Mouse (Mus musculus): ENCODE data around the gene Atp11a. TPM values are rescaled to one million over a fixed set of nuclear protein-coding genes. Genes with fewer than 3 reads are reported as not detected.

Gene Atp11a
- polyA plus RNA-seq, 1 experiment from 2014 or later, result 1.6 TPM

GRCm38 (mm10) chr8:12787427-12787826 is 30.6 kb downstream of the Atp11a start:
- peaks cover 33% of the 10 kb centered on the region for H3K27me3 ChIP-seq
- no peak overlapping the region for H3K4me2 ChIP-seq
- no peak for ATAC-seq (ENCODE audit: insufficient read depth)
- no peaks in the 10 kb centered on the region for H3K36me3 ChIP-seq (replicated peaks)
- 38% methylated on average over 8 of the region's 8 CpGs for WGBS (ENCODE audit: insufficient replicate concordance)
- no peaks in the 10 kb centered on the region for H3K4me1 ChIP-seq (replicated peaks)
- no peaks in the 10 kb centered on the region for H3K9me3 ChIP-seq (replicated peaks)
- no peak overlapping the region for H3K27ac ChIP-seq (replicated peaks)
- no peak overlapping the region for H3K4me3 ChIP-seq (replicated peaks)
- no peak overlapping the region for H3K9ac ChIP-seq

GRCm38 (mm10) chr8:12788695-12789094 is 31.9 kb downstream of the Atp11a start:
- Histone ChIP-seq H3K4me2 (no peak overlapping the region), H3K4me3 (replicated peaks) (no peak overlapping the region), H3K4me1 (replicated peaks) (no peaks in the 10 kb centered on the region), H3K27ac (replicated peaks) (no peak overlapping the region), H3K9me3 (replicated peaks) (no peaks in the 10 kb centered on the region), H3K27me3 (peaks cover 42% of the 10 kb centered on the region), H3K9ac (no peak overlapping the region), H3K36me3 (replicated peaks) (no peaks in the 10 kb centered on the region)
- 73% methylated on average over 9 of the region's 9 CpGs for WGBS (ENCODE audit: insufficient replicate concordance)
- no peak for ATAC-seq (ENCODE audit: insufficient read depth)

GRCm38 (mm10) chr8:12795011-12795671 is 38.3 kb downstream of the Atp11a start:
- no peaks in the 10 kb centered on the region for H3K36me3 ChIP-seq (replicated peaks)
- ATAC-seq (ENCODE audit: insufficient read depth), result no peak
- no peaks in the 10 kb centered on the region for H3K9me3 ChIP-seq (replicated peaks)
- 67% methylated on average over 5 of the region's 5 CpGs for WGBS (ENCODE audit: insufficient replicate concordance)
- H3K27ac ChIP-seq (replicated peaks), result no peak overlapping the region
- no peak overlapping the region for H3K4me2 ChIP-seq
- no peak overlapping the region for H3K4me3 ChIP-seq (replicated peaks)
- no peaks in the 10 kb centered on the region for H3K4me1 ChIP-seq (replicated peaks)
- H3K27me3 ChIP-seq, result peaks cover 15% of the 10 kb centered on the region
- no peak overlapping the region for H3K9ac ChIP-seq

- Histone ChIP-seq H3K4me1 (replicated peaks) (no peaks in the 10 kb centered on the region), H3K9ac (no peak overlapping the region), H3K27ac (replicated peaks) (no peak overlapping the region), H3K9me3 (replicated peaks) (no peaks in the 10 kb centered on the region), H3K27me3 (peaks cover 22% of the 10 kb centered on the region), H3K4me2 (no peak overlapping the region), H3K36me3 (replicated peaks) (no peaks in the 10 kb centered on the region), H3K4me3 (replicated peaks) (no peak overlapping the region)
- ATAC-seq (ENCODE audit: insufficient read depth), result no peak
- 58% methylated on average over 6 of the region's 6 CpGs for WGBS (ENCODE audit: insufficient replicate concordance)
Observed at GRCm38 (mm10) chr8:12799099-12799498, 42.3 kb downstream of the Atp11a start.

GRCm38 (mm10) chr8:12799832-12800231 is 43.0 kb downstream of the Atp11a start:
- 58% methylated on average over 6 of the region's 6 CpGs for WGBS (ENCODE audit: insufficient replicate concordance)

GRCm38 (mm10) chr8:12800246-12800645 is 43.4 kb downstream of the Atp11a start:
- no peak for ATAC-seq (ENCODE audit: insufficient read depth)
- no peak overlapping the region for H3K4me3 ChIP-seq (replicated peaks)
- no peak overlapping the region for H3K27ac ChIP-seq (replicated peaks)
- no peaks in the 10 kb centered on the region for H3K4me1 ChIP-seq (replicated peaks)
- no peaks in the 10 kb centered on the region for H3K9me3 ChIP-seq (replicated peaks)
- no peak overlapping the region for H3K9ac ChIP-seq
- WGBS (ENCODE audit: insufficient replicate concordance), result 38% methylated on average over 2 of the region's 2 CpGs
- peaks cover 22% of the 10 kb centered on the region for H3K27me3 ChIP-seq
- H3K4me2 ChIP-seq, result no peak overlapping the region
- no peaks in the 10 kb centered on the region for H3K36me3 ChIP-seq (replicated peaks)

More at GRCm38 (mm10) chr8:12799832-12800231, 43.0 kb downstream of the Atp11a start:
- H3K9ac ChIP-seq, result no peak overlapping the region
- H3K27me3 ChIP-seq, result peaks cover 22% of the 10 kb centered on the region
- no peaks in the 10 kb centered on the region for H3K9me3 ChIP-seq (replicated peaks)
- no peak for ATAC-seq (ENCODE audit: insufficient read depth)
- no peaks in the 10 kb centered on the region for H3K4me1 ChIP-seq (replicated peaks)
- no peak overlapping the region for H3K4me2 ChIP-seq
- H3K27ac ChIP-seq (replicated peaks), result no peak overlapping the region
- H3K36me3 ChIP-seq (replicated peaks), result no peaks in the 10 kb centered on the region
- H3K4me3 ChIP-seq (replicated peaks), result no peak overlapping the region

GRCm38 (mm10) chr8:12801586-12801985 is 44.8 kb downstream of the Atp11a start:
- Histone ChIP-seq H3K4me2 (no peak overlapping the region), H3K9me3 (replicated peaks) (no peaks in the 10 kb centered on the region), H3K4me3 (replicated peaks) (no peak overlapping the region), H3K36me3 (replicated peaks) (no peaks in the 10 kb centered on the region), H3K9ac (no peak overlapping the region), H3K4me1 (replicated peaks) (no peaks in the 10 kb centered on the region), H3K27me3 (peaks cover 26% of the 10 kb centered on the region), H3K27ac (replicated peaks) (no peak overlapping the region)
- WGBS (ENCODE audit: insufficient replicate concordance), result 63% methylated on average over 10 of the region's 10 CpGs
- no peak for ATAC-seq (ENCODE audit: insufficient read depth)

GRCm38 (mm10) chr8:12803121-12803520 is 46.3 kb downstream of the Atp11a start:
- WGBS (ENCODE audit: insufficient replicate concordance), result 69% methylated on average over 10 of the region's 10 CpGs
- Histone ChIP-seq H3K4me1 (replicated peaks) (no peaks in the 10 kb centered on the region), H3K36me3 (replicated peaks) (no peaks in the 10 kb centered on the region), H3K4me3 (replicated peaks) (no peak overlapping the region), H3K9me3 (replicated peaks) (no peaks in the 10 kb centered on the region), H3K27me3 (peaks cover 29% of the 10 kb centered on the region), H3K4me2 (no peak overlapping the region), H3K27ac (replicated peaks) (no peak overlapping the region), H3K9ac (no peak overlapping the region)
- no peak for ATAC-seq (ENCODE audit: insufficient read depth)

GRCm38 (mm10) chr8:12804909-12805308 is 48.1 kb downstream of the Atp11a start:
- Histone ChIP-seq H3K4me2 (no peak overlapping the region), H3K9ac (no peak overlapping the region), H3K9me3 (replicated peaks) (no peaks in the 10 kb centered on the region), H3K36me3 (replicated peaks) (no peaks in the 10 kb centered on the region), H3K4me3 (replicated peaks) (no peak overlapping the region), H3K27ac (replicated peaks) (no peak overlapping the region), H3K4me1 (replicated peaks) (no peaks in the 10 kb centered on the region), H3K27me3 (peaks cover 29% of the 10 kb centered on the region)
- no peak for ATAC-seq (ENCODE audit: insufficient read depth)
- WGBS (ENCODE audit: insufficient replicate concordance), result 57% methylated on average over 5 of the region's 5 CpGs

- Histone ChIP-seq H3K9me3 (replicated peaks) (no peaks in the 10 kb centered on the region), H3K4me1 (replicated peaks) (no peaks in the 10 kb centered on the region), H3K36me3 (replicated peaks) (no peaks in the 10 kb centered on the region), H3K4me2 (no peak overlapping the region), H3K4me3 (replicated peaks) (no peak overlapping the region), H3K27me3 (peaks cover 25% of the 10 kb centered on the region), H3K9ac (no peak overlapping the region), H3K27ac (replicated peaks) (no peak overlapping the region)
- WGBS (ENCODE audit: insufficient replicate concordance), result 52% methylated on average over 4 of the region's 4 CpGs
- no peak for ATAC-seq (ENCODE audit: insufficient read depth)
Observed at GRCm38 (mm10) chr8:12805569-12805968, 48.8 kb downstream of the Atp11a start.

- no peak for ATAC-seq (ENCODE audit: insufficient read depth)
- Histone ChIP-seq H3K36me3 (replicated peaks) (no peaks in the 10 kb centered on the region), H3K4me2 (no peak overlapping the region), H3K4me1 (replicated peaks) (no peaks in the 10 kb centered on the region), H3K4me3 (replicated peaks) (no peak overlapping the region), H3K27me3 (peaks cover 23% of the 10 kb centered on the region), H3K9me3 (replicated peaks) (no peaks in the 10 kb centered on the region), H3K9ac (no peak overlapping the region), H3K27ac (replicated peaks) (no peak overlapping the region)
- WGBS (ENCODE audit: insufficient replicate concordance), result 83% methylated on average over 2 of the region's 2 CpGs
Observed at GRCm38 (mm10) chr8:12808018-12808417, 51.2 kb downstream of the Atp11a start.

GRCm38 (mm10) chr8:12809516-12809915 is 52.7 kb downstream of the Atp11a start:
- Histone ChIP-seq H3K27ac (replicated peaks) (no peak overlapping the region), H3K4me3 (replicated peaks) (no peak overlapping the region), H3K4me1 (replicated peaks) (no peaks in the 10 kb centered on the region), H3K9ac (no peak overlapping the region), H3K27me3 (peaks cover 27% of the 10 kb centered on the region), H3K9me3 (replicated peaks) (no peaks in the 10 kb centered on the region), H3K36me3 (replicated peaks) (no peaks in the 10 kb centered on the region), H3K4me2 (no peak overlapping the region)
- 75% methylated on average over 2 of the region's 2 CpGs for WGBS (ENCODE audit: insufficient replicate concordance)
- no peak for ATAC-seq (ENCODE audit: insufficient read depth)

All from liver, embryonic 15.5 days (tissue).